Mouse (Mus musculus) intestine, embryonic 16.5 days (tissue): Measurements from ENCODE around the gene Papln. TPM values are rescaled to one million over a fixed set of nuclear protein-coding genes. Genes with fewer than 3 reads are reported as not detected.

Source experiments
- ATAC-seq: fragments of 200-750 bp; cut with Nextera tagmentation; 2 replicates; pipeline ENCODE4 v1.8.0; 2017; ENCODE audit warnings: moderate TSS enrichment, moderate library complexity
- H3K27ac ChIP-seq: fragments of 300-500 bp; sonication (generic); 2 replicates; pipeline ENCODE4 v1.5.1; 2014; ENCODE audit warnings: mild to moderate bottlenecking, low read length
- H3K27me3 ChIP-seq: fragments of 300-500 bp; sonication (generic); replicated peaks from 2 replicates; pipeline ENCODE4 v1.6.1; 2014; ENCODE audit warnings: low read length, control low read depth, mixed read lengths; ENCODE audit not compliant: control insufficient read depth, insufficient read depth
- H3K36me3 ChIP-seq: fragments of 300-500 bp; sonication (generic); 2 replicates; pipeline ENCODE4 v1.6.1; 2014; ENCODE audit warnings: low read length, control low read depth; ENCODE audit not compliant: control insufficient read depth, insufficient read depth
- H3K4me1 ChIP-seq: fragments of 300-500 bp; sonication (generic); 2 replicates; pipeline ENCODE4 v1.6.1; 2014; ENCODE audit warnings: low read length, control low read depth, mixed read lengths; ENCODE audit not compliant: control insufficient read depth, insufficient read depth
- H3K4me2 ChIP-seq: fragments of 300-500 bp; sonication (generic); 2 replicates; pipeline ENCODE4 v1.6.1; 2014; ENCODE audit warnings: low read depth, low read length, control low read depth
- H3K4me3 ChIP-seq: fragments of 300-500 bp; sonication (generic); 2 replicates; pipeline ENCODE4 v1.5.1; 2014; ENCODE audit warnings: mild to moderate bottlenecking, low read length
- H3K9ac ChIP-seq: fragments of 300-500 bp; sonication (generic); 2 replicates; pipeline ENCODE4 v1.6.1; 2014; ENCODE audit warnings: low read depth, low read length
- H3K9me3 ChIP-seq: fragments of 300-500 bp; sonication (generic); 2 replicates; pipeline ENCODE4 v1.6.1; 2016; ENCODE audit warnings: low read length, control low read depth; ENCODE audit not compliant: control insufficient read depth
- WGBS: fragments of 180-500 bp; shearing (Covaris S2); extraction: QIAGEN DNeasy Blood & Tissue Kit; methylation state at CpG from one replicate; pipeline ENCODE4 v1.1.7; 2014; 5-methylcytosine and 5-hydroxymethylcytosine counted together
- polyA plus RNA-seq: library from polyadenylated mRNA; unstranded; fragments of >200 nt; fragmentation: Nextera tagmentation; extraction: Ambion mirVana; gene quantifications from 2 replicates; pipeline ENCODE4 v1.2.1, GENCODE M21; 2015

The Papln gene
- 5.2 and 5.8 TPM in 2 replicates for polyA plus RNA-seq

- peaks cover 43% of the 10 kb centered on the region for H3K4me1 ChIP-seq
- peak within 1 kb of the TSS; percentile 82 for H3K27ac ChIP-seq
- WGBS: 8% methylated on average over 27 of the region's 31 CpGs
- ATAC-seq: peak; percentile 63
- H3K9ac ChIP-seq: peak within 1 kb of the TSS; percentile 75
- no peaks in the 10 kb centered on the region for H3K9me3 ChIP-seq
- no peaks in the 10 kb centered on the region for H3K36me3 ChIP-seq
- peak within 1 kb of the TSS; percentile 81 for H3K4me2 ChIP-seq
- H3K4me3 ChIP-seq: peak within 1 kb of the TSS; percentile 52
- H3K27me3 ChIP-seq: no peaks in the 10 kb centered on the region
These were observed at the start of gene Papln for GRCm38 (mm10) chr12:83763311-83764043. Gene Papln, plus strand, starts transcription at chr12:83763634.

GRCm38 (mm10) chr12:83713749-83714148 lies 49.7 kb upstream of the Papln start:
- H3K4me1 ChIP-seq: no peaks in the 10 kb centered on the region
- ATAC-seq: peak; percentile 38; the same call in 1 of the 2 replicates
- H3K27ac ChIP-seq: no peak overlapping the region
- no peaks in the 10 kb centered on the region for H3K27me3 ChIP-seq
- H3K9ac ChIP-seq: no peak overlapping the region
- no peaks in the 10 kb centered on the region for H3K9me3 ChIP-seq
- 41% methylated on average over 2 of the region's 2 CpGs for WGBS
- H3K4me3 ChIP-seq: no peak overlapping the region
- no peak overlapping the region for H3K4me2 ChIP-seq
- peaks cover 9% of the 10 kb centered on the region for H3K36me3 ChIP-seq

GRCm38 (mm10) chr12:83716416-83717184 lies 46.8 kb upstream of the Papln start:
- H3K27ac ChIP-seq: no peak overlapping the region
- H3K9me3 ChIP-seq: no peaks in the 10 kb centered on the region
- no peak overlapping the region for H3K9ac ChIP-seq
- H3K4me1 ChIP-seq: peaks cover 4% of the 10 kb centered on the region
- WGBS: 90% methylated on average over 15 of the region's 15 CpGs
- H3K36me3 ChIP-seq: peaks cover 9% of the 10 kb centered on the region
- H3K27me3 ChIP-seq: no peaks in the 10 kb centered on the region
- no peak for ATAC-seq
- H3K4me2 ChIP-seq: no peak overlapping the region
- H3K4me3 ChIP-seq: no peak overlapping the region

GRCm38 (mm10) chr12:83719431-83719830 lies 44.0 kb upstream of the Papln start:
- Histone ChIP-seq H3K27ac (no peak overlapping the region), H3K27me3 (no peaks in the 10 kb centered on the region), H3K4me2 (no peak overlapping the region), H3K4me1 (peaks cover 5% of the 10 kb centered on the region), H3K36me3 (peaks cover 18% of the 10 kb centered on the region), H3K9ac (no peak overlapping the region), H3K4me3 (no peak overlapping the region), H3K9me3 (no peaks in the 10 kb centered on the region)
- WGBS: 97% methylated on average over 1 of the region's 1 CpGs
- no peak for ATAC-seq

- Histone ChIP-seq H3K9ac (no peak overlapping the region), H3K9me3 (no peaks in the 10 kb centered on the region), H3K4me1 (peaks cover 11% of the 10 kb centered on the region), H3K36me3 (peaks cover 21% of the 10 kb centered on the region), H3K4me3 (no peak overlapping the region), H3K27ac (peak overlapping the region; percentile 45), H3K27me3 (no peaks in the 10 kb centered on the region), H3K4me2 (no peak overlapping the region)
- 0 out of 2 replicates have a peak, but pooled peaks have one; percentile 57 for ATAC-seq
- WGBS: 40% methylated on average over 6 of the region's 6 CpGs
These were observed 42.2 kb upstream of the Papln start for GRCm38 (mm10) chr12:83721281-83721680.

- H3K27ac ChIP-seq: no peak overlapping the region
- no peak overlapping the region for H3K4me3 ChIP-seq
- no peaks in the 10 kb centered on the region for H3K9me3 ChIP-seq
- no peak overlapping the region for H3K4me2 ChIP-seq
- ATAC-seq: no peak
- H3K4me1 ChIP-seq: peaks cover 11% of the 10 kb centered on the region
- peaks cover 15% of the 10 kb centered on the region for H3K36me3 ChIP-seq
- H3K27me3 ChIP-seq: no peaks in the 10 kb centered on the region
- WGBS: 84% methylated on average over 3 of the region's 3 CpGs
- H3K9ac ChIP-seq: no peak overlapping the region
These were observed 40.4 kb upstream of the Papln start for GRCm38 (mm10) chr12:83723037-83723436.

- Histone ChIP-seq H3K4me2 (no peak overlapping the region), H3K27me3 (no peaks in the 10 kb centered on the region), H3K9ac (no peak overlapping the region), H3K4me3 (no peak overlapping the region), H3K4me1 (peaks cover 6% of the 10 kb centered on the region; the same call in 1 of the 2 replicates), H3K36me3 (peaks cover 14% of the 10 kb centered on the region), H3K9me3 (no peaks in the 10 kb centered on the region), H3K27ac (peak overlapping the region; percentile 63)
- peak; percentile 81 for ATAC-seq
- 48% methylated on average over 12 of the region's 12 CpGs for WGBS
These were observed 36.7 kb upstream of the Papln start for GRCm38 (mm10) chr12:83726510-83727308.

- Histone ChIP-seq H3K4me1 (no peaks in the 10 kb centered on the region), H3K36me3 (peaks cover 19% of the 10 kb centered on the region), H3K4me3 (no peak overlapping the region), H3K9me3 (no peaks in the 10 kb centered on the region), H3K4me2 (no peak overlapping the region), H3K27ac (no peak overlapping the region), H3K27me3 (no peaks in the 10 kb centered on the region), H3K9ac (no peak overlapping the region)
- 85% methylated on average over 5 of the region's 5 CpGs for WGBS
- ATAC-seq: 0 out of 2 replicates have a peak, but pooled peaks have one; percentile 59
These were observed 31.2 kb upstream of the Papln start for GRCm38 (mm10) chr12:83732225-83732624.

GRCm38 (mm10) chr12:83734047-83734446 lies 29.4 kb upstream of the Papln start:
- Histone ChIP-seq H3K9me3 (no peaks in the 10 kb centered on the region), H3K27ac (no peak overlapping the region), H3K27me3 (no peaks in the 10 kb centered on the region), H3K4me1 (no peaks in the 10 kb centered on the region), H3K36me3 (peaks cover 17% of the 10 kb centered on the region), H3K4me3 (no peak overlapping the region), H3K9ac (no peak overlapping the region), H3K4me2 (no peak overlapping the region)
- ATAC-seq: no peak
- WGBS: 87% methylated on average over 10 of the region's 10 CpGs
